Mouse (Mus musculus) CD4-positive, CD25-positive, alpha-beta regulatory T cell, adult 4 months (primary cell): ENCODE data around the gene Gls2. TPM values are rescaled to one million over a fixed set of nuclear protein-coding genes. Genes with fewer than 3 reads are reported as not detected.
A peak's percentile ranks its signal among the peaks of the same experiment; 100 is the strongest.

Experiments used
- ATAC-seq: one replicate; pipeline ENCODE4 v1.8.0; 2017
- polyA plus RNA-seq, 2 experiments: library from polyadenylated mRNA; unstranded; fragments of 100-300 nt; shearing (Covaris generic); gene quantifications; one replicate each; pipeline ENCODE4 v1.2.1; 2017

The Gls2 gene
- polyA plus RNA-seq, 2 experiments from 2014 or later: 0.32 TPM; not detected in 1

DNA sequence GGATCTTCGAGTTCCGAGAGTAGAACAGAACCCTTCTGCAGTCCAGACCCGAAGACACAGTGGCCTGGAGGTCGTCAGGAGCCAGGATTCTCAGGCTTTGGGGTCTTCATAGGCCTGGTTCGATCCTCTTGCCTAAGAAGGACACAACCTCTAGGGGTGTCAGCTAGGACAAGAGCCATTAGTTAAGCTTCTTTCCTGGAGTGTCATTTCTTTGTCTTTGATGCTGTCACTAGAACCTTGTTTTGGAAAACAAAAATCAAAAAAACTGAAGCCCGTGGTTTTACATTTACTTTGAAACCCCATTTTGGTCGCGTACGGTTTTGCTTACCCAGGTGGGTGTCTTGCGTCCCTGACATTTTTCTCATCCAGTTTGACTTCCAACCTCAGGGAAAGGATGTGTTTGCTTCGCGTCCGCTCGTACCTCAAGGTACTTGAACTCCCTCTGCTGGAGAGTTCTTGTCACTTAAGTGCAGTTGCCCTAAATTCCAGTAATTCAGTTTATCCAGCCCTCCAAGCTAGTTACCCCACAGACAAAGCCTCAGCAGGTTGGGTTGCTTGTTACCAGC lies 38.2 kb downstream of the Gls2 start:
- ATAC-seq: peak; percentile 50

DNA sequence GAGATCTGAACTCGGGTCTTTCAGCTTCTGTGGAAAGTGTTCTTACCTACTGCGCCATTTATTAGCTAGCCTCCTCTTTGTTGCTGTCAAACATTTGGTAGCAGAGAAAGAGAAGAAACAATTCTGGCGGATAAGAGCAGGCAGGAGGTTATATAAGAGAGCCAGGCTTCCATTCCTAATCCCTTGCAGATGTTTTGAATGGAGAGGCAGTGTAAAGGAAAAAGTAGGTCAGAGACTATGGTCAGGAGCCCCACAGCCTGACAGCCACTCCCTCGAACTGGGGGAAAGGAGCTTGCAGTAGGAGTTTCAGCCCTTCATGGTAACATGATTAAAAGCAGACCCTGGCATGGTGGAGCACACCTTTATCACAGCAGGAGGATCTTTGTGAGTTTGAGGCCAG lies 42.1 kb downstream of the Gls2 start:
- ATAC-seq: no peak

DNA sequence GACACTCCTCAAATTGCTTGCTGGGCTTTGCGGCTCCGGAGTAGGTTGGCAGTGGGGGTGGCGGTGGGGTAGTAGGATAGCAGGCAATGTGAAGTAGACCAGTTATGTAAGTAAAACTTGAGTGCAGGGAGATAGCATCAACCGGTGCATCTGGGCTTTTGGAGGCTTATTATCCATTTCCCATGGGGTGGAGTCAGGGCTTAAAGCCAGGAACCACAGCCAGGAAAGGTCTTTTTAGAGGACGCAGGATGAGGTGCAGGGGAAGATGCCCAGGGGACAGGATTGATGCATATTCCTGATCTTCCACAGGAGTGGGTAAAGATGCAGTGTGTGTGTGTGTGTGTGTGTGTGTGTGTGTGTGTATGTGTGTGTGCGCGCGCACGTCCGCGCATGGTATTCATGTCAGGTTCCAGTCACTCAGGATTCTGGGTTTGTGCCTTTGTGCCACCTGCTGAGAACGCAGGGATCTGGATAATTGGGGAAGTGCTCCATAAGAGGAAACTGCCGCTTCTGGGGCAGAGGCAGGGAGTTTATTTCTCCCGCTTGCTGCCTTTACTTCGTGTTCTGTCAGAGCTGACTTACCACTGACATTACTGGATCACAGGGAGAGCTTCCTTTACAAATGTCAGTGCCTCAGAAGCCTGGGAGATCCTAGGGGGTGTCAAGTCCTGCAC lies 43.7 kb downstream of the Gls2 start:
- ATAC-seq: no peak

DNA sequence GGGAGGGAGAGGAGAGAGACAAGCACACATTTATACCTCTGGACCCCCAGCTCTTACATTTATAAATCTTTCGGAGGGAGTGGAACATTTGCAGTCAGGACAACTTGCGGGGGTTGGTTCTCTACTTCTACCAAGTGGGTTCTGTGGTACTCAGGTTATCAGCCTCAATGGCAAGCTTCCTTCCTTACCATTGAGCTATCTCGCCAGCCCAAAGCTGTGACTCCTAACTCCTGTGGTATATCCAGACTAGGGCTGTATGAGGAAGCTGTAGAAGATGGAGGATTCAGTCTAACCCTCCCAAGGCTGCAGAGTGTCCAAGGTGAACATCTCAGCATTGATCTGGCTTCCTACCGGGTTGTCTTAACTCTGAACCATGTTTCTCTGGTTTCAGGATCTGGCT lies 44.9 kb downstream of the Gls2 start:
- no peak for ATAC-seq

- no peak for ATAC-seq
Measured at GRCm38 (mm10) chr10:128240131-128240530, 45.9 kb downstream of the Gls2 start.

DNA sequence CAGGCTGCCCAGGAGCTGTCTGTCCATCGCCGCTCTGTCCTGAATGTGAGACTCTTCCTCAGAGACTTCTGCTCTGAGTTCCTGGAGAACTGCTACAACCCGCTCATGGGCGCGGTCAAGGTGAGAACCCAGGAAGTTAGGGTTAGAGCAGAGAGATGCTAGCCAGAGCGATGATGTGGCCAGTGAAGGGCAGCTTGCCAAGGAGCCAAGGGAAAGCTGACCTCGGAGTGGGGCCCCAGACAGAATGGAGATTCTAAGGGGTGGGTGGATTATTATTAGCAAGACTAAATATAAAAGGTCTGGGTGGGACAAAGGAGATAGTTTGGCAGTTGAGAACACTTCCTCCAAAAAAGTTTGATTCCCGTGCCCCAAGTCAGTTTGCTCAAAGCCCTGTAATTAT lies 49.0 kb downstream of the Gls2 start:
- ATAC-seq: no peak

GRCm38 (mm10) chr10:128244121-128244520 lies 49.9 kb downstream of the Gls2 start:
- ATAC-seq: no peak

- no peak for ATAC-seq
Measured at GRCm38 (mm10) chr10:128247020-128247732, 52.9 kb downstream of the Gls2 start.

GRCm38 (mm10) chr10:128250565-128250964 lies 56.3 kb downstream of the Gls2 start:
- ATAC-seq: no peak

DNA sequence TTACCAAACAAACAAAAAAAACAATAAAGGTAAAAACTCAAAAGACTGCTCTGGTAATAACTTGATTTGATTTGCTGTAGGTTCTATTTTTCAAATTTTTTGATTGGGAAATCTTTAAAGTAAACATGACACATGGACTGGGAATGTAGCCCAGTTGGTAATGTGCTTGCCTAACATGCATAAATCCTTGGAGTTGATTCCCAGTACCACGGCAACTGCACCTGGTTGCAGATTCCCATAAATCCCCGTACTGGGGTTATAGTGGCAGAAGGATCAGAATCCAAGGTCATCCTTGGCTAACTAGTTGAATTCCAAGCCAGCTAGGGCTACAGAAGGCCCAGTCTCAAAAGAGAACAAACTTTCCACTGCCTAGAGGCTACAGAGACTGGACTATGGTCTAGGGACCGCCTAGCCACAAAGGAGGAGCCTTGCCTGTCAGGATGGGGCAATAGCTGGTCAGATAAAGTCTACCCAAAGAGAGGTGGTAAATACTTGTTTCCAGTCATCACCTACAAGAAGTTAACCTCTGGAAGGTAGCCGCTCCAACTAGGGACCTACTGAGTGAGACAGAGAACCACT lies 59.5 kb downstream of the Gls2 start, which contains the start of gene Apon:
Apon (plus strand) TSS at position 420 of the 579 bp plus-strand sequence.
- no peak for ATAC-seq

DNA sequence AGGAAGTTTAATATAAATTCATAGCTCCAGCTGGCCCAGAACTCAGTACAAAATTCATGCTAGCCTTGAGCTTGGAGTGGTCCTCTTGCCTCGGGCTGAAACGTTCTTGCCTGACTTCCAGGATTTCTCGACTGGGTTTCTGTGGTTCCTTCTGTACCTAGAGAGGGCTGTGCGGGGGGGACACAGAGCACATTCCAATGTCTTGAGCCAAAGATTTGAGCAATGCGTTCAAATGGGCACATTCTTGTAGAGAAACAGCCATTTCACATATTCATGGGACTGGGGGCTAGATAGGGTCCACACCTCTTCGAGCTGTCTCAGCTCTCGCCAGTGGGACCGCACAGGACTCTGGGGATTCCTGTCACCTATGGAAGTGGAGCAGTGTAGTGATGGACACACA lies 61.7 kb downstream of the Gls2 start:
- ATAC-seq: no peak

GRCm38 (mm10) chr10:128256328-128256727 lies 62.1 kb downstream of the Gls2 start:
- no peak for ATAC-seq

DNA sequence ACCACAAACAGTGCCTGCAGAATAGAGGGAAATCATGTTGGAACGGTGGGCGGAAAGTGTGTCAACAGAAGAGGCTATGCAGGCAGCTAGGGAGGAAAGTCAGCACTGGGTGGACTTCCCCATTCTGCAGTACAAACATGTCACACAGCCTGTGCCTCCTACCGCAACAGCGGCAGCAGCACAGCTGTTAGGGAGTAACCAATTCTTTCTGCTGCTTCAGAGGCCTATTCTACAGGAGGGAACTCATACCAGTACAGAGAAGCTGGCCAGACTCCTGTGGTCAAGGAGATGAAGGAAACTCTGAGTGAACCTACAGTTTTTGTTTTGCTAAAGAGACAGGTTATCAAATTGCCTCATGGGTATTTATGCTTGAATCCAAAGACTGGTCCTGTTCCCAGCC lies 64.7 kb downstream of the Gls2 start:
- no peak for ATAC-seq

Other genes with a start within 250 kb of the Gls2 start
- not detected for gene Hsd17b6, start 186.8 kb upstream of the Gls2 start, polyA plus RNA-seq
- 10 to 100 TPM; 18.9 to 20.2 TPM for gene Prim1, start 179.3 kb upstream of the Gls2 start, polyA plus RNA-seq
- gene Naca, start 158.9 kb upstream of the Gls2 start, polyA plus RNA-seq: 100 to 1,000 TPM; 957 to 1,000 TPM
- gene Ptges3, start 135.5 kb upstream of the Gls2 start, polyA plus RNA-seq: 100 to 1,000 TPM; 234 to 353 TPM
- gene Atp5b, start 111.2 kb upstream of the Gls2 start, polyA plus RNA-seq: 100 to 1,000 TPM; 455 to 512 TPM
- gene Baz2a, start 102.9 kb upstream of the Gls2 start, polyA plus RNA-seq: 10 to 100 TPM; 50.9 to 75.4 TPM
- gene Rbms2, start 14.2 kb upstream of the Gls2 start, polyA plus RNA-seq: 10 to 100 TPM; 24.9 to 31.7 TPM
- gene Spryd4, start 17.4 kb downstream of the Gls2 start, polyA plus RNA-seq: 10 to 100 TPM; 12.2 to 19.6 TPM
- gene Mip, start 31.4 kb downstream of the Gls2 start, polyA plus RNA-seq: not detected
- 10 to 100 TPM; 28.0 to 42.5 TPM for gene Timeless, start 37.6 kb downstream of the Gls2 start, polyA plus RNA-seq
- not detected for gene Apon, start 59.6 kb downstream of the Gls2 start, polyA plus RNA-seq
- not detected for gene Apof, start 74.2 kb downstream of the Gls2 start, polyA plus RNA-seq
- 10 to 100 TPM; 58.1 to 92.7 TPM for gene Stat2, start 76.1 kb downstream of the Gls2 start, polyA plus RNA-seq
- gene Il23a, start 104.3 kb downstream of the Gls2 start, polyA plus RNA-seq: not detected
- 10 to 100 TPM; 24.4 to 48.3 TPM for gene Pan2, start 108.9 kb downstream of the Gls2 start, polyA plus RNA-seq
- gene Cnpy2, start 128.0 kb downstream of the Gls2 start, polyA plus RNA-seq: 100 to 1,000 TPM; 116 to 120 TPM
- gene Cs, start 143.3 kb downstream of the Gls2 start, polyA plus RNA-seq: 100 to 1,000 TPM; 124 to 182 TPM
- gene Coq10a, start 174.5 kb downstream of the Gls2 start, polyA plus RNA-seq: 10 to 100 TPM; 14.5 to 15.7 TPM
- gene Ankrd52, start 182.7 kb downstream of the Gls2 start, polyA plus RNA-seq: 1 to 10 TPM; 2.3 to 3.3 TPM
- gene Slc39a5, start 206.8 kb downstream of the Gls2 start, polyA plus RNA-seq: not detected
- gene Nabp2, start 217.0 kb downstream of the Gls2 start, polyA plus RNA-seq: 10 to 100 TPM; 63.3 to 77.5 TPM
- gene Rnf41, start 217.2 kb downstream of the Gls2 start, polyA plus RNA-seq: 10 to 100 TPM; 28.7 to 51.8 TPM